Mouse (Mus musculus): ENCODE data around the gene Mfsd6l. TPM values are rescaled to one million over a fixed set of nuclear protein-coding genes. Genes with fewer than 3 reads are reported as not detected.

Gene Mfsd6l
- not detected for total RNA-seq (2021)
- long read RNA-seq, experiment 1 = 0 reads
- long read RNA-seq, experiment 2 = 0 reads

GRCm38 (mm10) chr11:68555918-68556584, at the start of gene Mfsd6l:
Mfsd6l (plus strand) TSS chr11:68556186.
- intact Hi-C loops (cut with DNase I) = no loop called here

GRCm38 (mm10) chr11:68507246-68507645, 48.7 kb upstream of the Mfsd6l start:
- intact Hi-C loops (cut with DNase I) = no loop called here

More at GRCm38 (mm10) chr11:68555918-68556584, at the start of gene Mfsd6l:
- no peak for DNase-seq (ENCODE audit: low spot score in 2 of 2)

GRCm38 (mm10) chr11:68508619-68509018, 47.4 kb upstream of the Mfsd6l start:
- intact Hi-C loops (cut with DNase I) = no loop called here
- DNase-seq (ENCODE audit: low spot score in 2 of 2) = no peak

More at GRCm38 (mm10) chr11:68507246-68507645, 48.7 kb upstream of the Mfsd6l start:
- DNase-seq (ENCODE audit: low spot score in 2 of 2) = no peak

GRCm38 (mm10) chr11:68509194-68509593, 46.8 kb upstream of the Mfsd6l start:
- no peak for DNase-seq (ENCODE audit: low spot score in 2 of 2)
- intact Hi-C loops (cut with DNase I) = no loop called here

GRCm38 (mm10) chr11:68513969-68514368, 42.0 kb upstream of the Mfsd6l start:
- no peak for DNase-seq (ENCODE audit: low spot score in 2 of 2)
- intact Hi-C loops (cut with DNase I) = no loop called here

GRCm38 (mm10) chr11:68519362-68519761, 36.6 kb upstream of the Mfsd6l start:
- no peak for DNase-seq (ENCODE audit: low spot score in 2 of 2)
- intact Hi-C loops (cut with DNase I) = no loop called here

- no peak for DNase-seq (ENCODE audit: low spot score in 2 of 2)
- intact Hi-C loops (cut with DNase I) = no loop called here
These were observed 36.2 kb upstream of the Mfsd6l start for GRCm38 (mm10) chr11:68519815-68520214.

- intact Hi-C loops (cut with DNase I) = no loop called here
- no peak for DNase-seq (ENCODE audit: low spot score in 2 of 2)
These were observed 35.5 kb upstream of the Mfsd6l start for GRCm38 (mm10) chr11:68520439-68520838.

- intact Hi-C loops (cut with DNase I) = no loop called here
- DNase-seq (ENCODE audit: low spot score in 2 of 2) = no peak
These were observed 34.6 kb upstream of the Mfsd6l start for GRCm38 (mm10) chr11:68521352-68521751.

- peak in 1 of 2 experiments; percentile 37 for DNase-seq (ENCODE audit: low spot score in 2 of 2)
- intact Hi-C loops (cut with DNase I) = no loop called here
These were observed 29.5 kb upstream of the Mfsd6l start for GRCm38 (mm10) chr11:68526441-68526840.

- intact Hi-C loops (cut with DNase I) = no loop called here
- peak; percentile 76 to 80 for DNase-seq (ENCODE audit: low spot score in 2 of 2)
These were observed 24.8 kb upstream of the Mfsd6l start for GRCm38 (mm10) chr11:68531066-68531806.

GRCm38 (mm10) chr11:68531941-68532535, 23.9 kb upstream of the Mfsd6l start:
- intact Hi-C loops (cut with DNase I) = no loop called here
- no peak for DNase-seq (ENCODE audit: low spot score in 2 of 2)

- DNase-seq (ENCODE audit: low spot score in 2 of 2) = no peak
- intact Hi-C loops (cut with DNase I) = no loop called here
These were observed 23.2 kb upstream of the Mfsd6l start for GRCm38 (mm10) chr11:68532773-68533172.

GRCm38 (mm10) chr11:68533971-68534475, 22.0 kb upstream of the Mfsd6l start:
- no peak for DNase-seq (ENCODE audit: low spot score in 2 of 2)
- intact Hi-C loops (cut with DNase I) = no loop called here

- DNase-seq (ENCODE audit: low spot score in 2 of 2) = no peak
- intact Hi-C loops (cut with DNase I) = no loop called here
These were observed 20.0 kb upstream of the Mfsd6l start for GRCm38 (mm10) chr11:68536026-68536425.

- intact Hi-C loops (cut with DNase I) = no loop called here
- DNase-seq (ENCODE audit: low spot score in 2 of 2) = peak; percentile 52 to 67
These were observed 19.5 kb upstream of the Mfsd6l start for GRCm38 (mm10) chr11:68536465-68536864.

- peak in 1 of 2 experiments; percentile 48 for DNase-seq (ENCODE audit: low spot score in 2 of 2)
- intact Hi-C loops (cut with DNase I) = no loop called here
These were observed 16.4 kb upstream of the Mfsd6l start for GRCm38 (mm10) chr11:68539621-68540020.

GRCm38 (mm10) chr11:68544554-68544953, 11.4 kb upstream of the Mfsd6l start:
- DNase-seq (ENCODE audit: low spot score in 2 of 2) = no peak
- intact Hi-C loops (cut with DNase I) = no loop called here

- intact Hi-C loops (cut with DNase I) = loop anchor here (5.0 kb wide), 1 partner anchor 58 kb away; no protein-coding TSS in a partner anchor
- no peak for DNase-seq (ENCODE audit: low spot score in 2 of 2)
These were observed 10.8 kb upstream of the Mfsd6l start for GRCm38 (mm10) chr11:68545172-68545571.

GRCm38 (mm10) chr11:68545682-68546222, 10.2 kb upstream of the Mfsd6l start:
- intact Hi-C loops (cut with DNase I) = loop anchor here (5.0 kb wide), 1 partner anchor 58 kb away; no protein-coding TSS in a partner anchor
- no peak for DNase-seq (ENCODE audit: low spot score in 2 of 2)

Measured in left cerebral cortex, postnatal 14 days (tissue).